Mouse (Mus musculus) fat pad, adult 2 months (tissue): ENCODE measurements around the gene Adh6a.
"Not testable (repeated sequence)": the region's sequence is repeated elsewhere in the genome, so short reads cannot be mapped to it uniquely, and the experiment has no call there.

Source experiments
- DNase-seq: peaks from one replicate; pipeline ENCODE4 v3.0.0-alpha.2; 2011; ENCODE audit warnings: low read depth, low spot score; ENCODE audit errors: extremely low read depth

Adh6a gene

GRCm38 (mm10) chr3:138316908-138317472 lies 3.9 kb downstream of the Adh6a start:
- no peak for DNase-seq

- DNase-seq: no peak
Observed at GRCm38 (mm10) chr3:138325001-138325400, 11.9 kb downstream of the Adh6a start.

- no peak for DNase-seq
Observed at GRCm38 (mm10) chr3:138325466-138325865, 12.4 kb downstream of the Adh6a start.

DNA sequence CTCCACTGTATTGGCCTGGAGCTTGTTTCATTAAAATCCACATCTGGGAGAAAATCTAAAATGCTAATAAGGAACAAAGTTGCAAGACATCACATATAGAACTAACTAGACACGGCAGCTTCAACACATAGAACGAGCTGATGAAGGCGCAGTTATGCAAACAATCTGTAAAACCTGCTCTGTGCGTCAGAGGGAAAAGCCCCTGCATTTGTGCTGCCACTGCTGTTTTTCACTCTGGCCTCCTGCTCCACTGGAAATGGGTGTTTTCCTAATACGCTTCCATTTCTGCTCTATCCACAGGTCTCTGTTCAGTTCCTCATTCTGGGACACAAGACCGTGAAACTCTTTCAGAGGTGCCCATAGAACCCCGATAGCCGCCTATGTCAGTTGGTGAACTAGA lies 20.8 kb downstream of the Adh6a start:
- no peak for DNase-seq

DNA sequence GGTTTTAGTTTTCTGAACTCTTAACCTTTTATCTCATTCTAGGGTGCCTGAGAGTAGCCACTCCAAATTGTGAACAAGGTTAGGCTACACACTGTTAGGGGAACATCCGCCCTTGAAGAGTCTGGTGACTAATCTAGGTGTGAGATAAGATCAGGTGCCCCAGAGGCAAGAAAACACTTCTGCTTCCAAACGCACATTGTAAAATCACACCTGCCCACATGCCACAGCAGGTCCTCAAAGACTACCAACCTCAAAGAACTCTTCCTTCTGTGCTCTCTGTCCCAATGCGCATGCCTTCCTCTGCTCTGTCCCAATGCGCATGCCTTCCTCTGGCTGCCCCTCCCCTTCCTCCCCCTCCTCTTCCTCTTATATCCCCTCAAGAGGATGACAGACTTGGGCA lies 21.2 kb downstream of the Adh6a start:
- peak; percentile 89 for DNase-seq

DNA sequence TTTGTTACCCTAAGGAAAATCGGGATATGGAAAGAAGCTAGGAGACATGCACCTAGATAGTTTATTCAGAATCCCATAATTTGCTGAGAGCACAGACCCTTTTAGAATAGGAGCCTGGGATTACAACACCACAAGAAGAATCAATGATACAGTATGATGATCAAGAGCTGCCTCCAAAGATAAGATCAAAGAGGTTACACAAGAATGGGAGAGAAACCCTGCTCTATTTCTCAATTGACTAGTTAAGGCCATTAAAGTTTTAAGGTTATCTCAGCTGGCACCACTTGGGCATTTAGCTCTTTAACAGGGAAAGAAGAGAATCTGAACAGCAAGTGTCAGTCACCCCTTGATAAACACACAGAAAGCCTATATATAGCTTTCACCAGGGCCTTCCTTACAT lies 22.5 kb downstream of the Adh6a start:
- no peak for DNase-seq

DNA sequence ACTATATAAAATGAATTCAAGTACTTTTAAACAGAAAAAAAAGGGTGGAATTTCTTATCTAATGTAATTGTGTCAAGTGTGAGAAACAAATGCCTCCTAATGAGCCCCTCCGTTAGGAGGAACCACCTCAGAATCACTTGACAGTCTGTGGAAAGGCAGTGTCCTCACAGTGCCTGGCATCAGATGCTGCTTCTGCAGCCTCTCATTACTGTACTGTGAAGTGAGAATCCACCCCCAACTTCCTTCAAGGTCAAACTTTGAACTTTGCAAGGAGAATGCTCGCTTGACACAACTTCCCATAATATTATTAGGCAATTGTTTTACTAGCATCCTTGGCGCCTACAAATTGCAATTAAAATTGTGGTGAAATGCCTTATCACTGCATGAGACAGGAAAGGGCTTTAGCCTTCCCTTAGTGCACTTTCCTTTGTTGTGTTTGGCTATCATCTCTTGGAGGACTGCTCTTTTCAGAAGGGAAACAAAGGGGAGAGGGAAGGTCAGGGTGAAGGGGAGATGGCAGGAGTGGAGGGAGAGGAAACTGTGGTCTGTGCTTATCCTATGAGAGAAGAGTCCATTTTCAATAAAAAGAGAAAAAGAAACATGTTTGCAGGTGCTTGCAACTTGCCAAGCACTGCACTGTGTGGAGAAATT lies 23.1 kb downstream of the Adh6a start:
- no peak for DNase-seq

DNA sequence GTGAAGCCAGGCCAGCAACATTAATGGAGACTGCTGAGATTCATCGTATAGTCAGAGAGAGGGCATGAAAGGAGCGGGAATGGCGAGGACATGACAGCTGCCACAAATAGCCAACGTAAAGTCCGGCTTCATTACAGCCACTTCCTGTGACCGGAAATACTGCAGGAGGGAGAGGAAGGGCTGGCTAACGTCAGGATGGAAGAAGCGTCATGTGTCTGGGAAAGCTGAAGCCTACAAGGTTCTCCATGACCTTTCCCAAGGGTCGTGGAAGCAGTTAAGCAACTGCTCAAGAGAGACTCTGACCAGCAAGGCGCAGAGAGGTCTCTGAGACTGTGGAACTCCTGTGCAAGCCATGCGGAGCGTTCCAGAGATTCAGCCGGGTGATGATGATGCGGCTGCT lies 28.4 kb downstream of the Adh6a start, which contains the start of gene Adh6b:
TSS of gene Adh6b (plus strand) at position 305 of the 400 bp plus-strand sequence.
- no peak for DNase-seq

- DNase-seq: no peak
Observed at GRCm38 (mm10) chr3:138347041-138347440, 34.0 kb downstream of the Adh6a start.

DNA sequence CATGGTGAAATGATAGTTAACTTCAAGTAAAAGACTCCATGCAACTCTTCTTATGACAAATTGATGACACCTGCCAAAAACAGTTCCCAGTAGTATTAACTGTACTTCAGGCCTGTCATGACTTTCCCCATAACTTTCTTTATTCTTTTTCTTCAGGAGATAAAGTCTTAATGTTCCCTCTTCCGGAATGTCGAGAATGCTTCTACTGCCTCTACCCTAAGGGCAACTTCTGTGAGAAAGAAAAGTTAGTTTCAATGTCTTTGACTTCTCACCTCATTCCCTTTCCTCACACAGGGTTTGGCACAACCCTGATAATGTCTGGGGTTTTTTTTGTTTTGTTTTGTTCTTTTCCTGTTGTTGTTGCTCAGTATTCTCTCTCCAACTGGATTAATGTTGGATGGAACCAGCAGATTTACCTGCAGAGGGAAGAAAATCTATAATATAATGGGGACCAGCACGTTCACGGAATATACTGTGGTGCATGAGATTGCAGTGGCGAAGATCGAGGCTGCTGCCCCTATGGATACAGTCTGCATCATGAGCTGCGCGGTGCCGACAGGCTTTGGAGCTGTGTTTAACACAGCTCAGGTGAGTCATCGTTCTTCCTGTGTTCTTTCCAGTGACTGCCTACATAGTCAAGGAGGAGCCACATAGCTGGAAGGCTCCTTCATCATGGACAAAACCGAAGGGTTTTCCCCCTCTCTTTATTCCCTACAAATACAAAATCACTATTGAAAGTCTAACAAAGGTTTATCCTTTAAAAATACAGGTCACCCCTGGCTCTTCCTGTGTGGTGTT lies 39.1 kb downstream of the Adh6a start:
- peak; percentile 69 for DNase-seq

GRCm38 (mm10) chr3:138358856-138359255 lies 45.8 kb downstream of the Adh6a start:
- no peak for DNase-seq

- no peak for DNase-seq
Observed at GRCm38 (mm10) chr3:138360721-138361120, 47.6 kb downstream of the Adh6a start.

GRCm38 (mm10) chr3:138362920-138363319 lies 49.8 kb downstream of the Adh6a start:
- no peak for DNase-seq

GRCm38 (mm10) chr3:138366181-138366580 lies 53.1 kb downstream of the Adh6a start:
- DNase-seq: no peak

DNA sequence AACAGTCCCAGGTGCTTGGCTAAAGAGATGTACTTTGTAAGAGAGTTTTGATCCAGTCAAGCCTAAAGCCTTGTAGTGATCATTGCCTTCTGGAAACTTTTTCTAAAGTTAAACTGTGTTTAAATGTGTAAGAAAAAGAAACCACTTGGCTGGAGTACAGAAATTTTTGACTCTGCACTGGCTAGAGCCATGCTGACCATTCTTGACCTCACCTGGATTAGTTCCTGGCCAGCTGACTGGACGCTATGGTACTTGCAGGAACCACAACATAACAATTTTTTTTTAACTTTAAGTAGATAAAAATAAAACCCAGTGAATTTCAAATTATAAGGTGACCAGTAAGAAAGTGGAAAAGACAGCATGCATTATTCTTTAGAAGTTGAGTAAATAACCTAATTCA lies 56.5 kb downstream of the Adh6a start:
- no peak for DNase-seq

DNA sequence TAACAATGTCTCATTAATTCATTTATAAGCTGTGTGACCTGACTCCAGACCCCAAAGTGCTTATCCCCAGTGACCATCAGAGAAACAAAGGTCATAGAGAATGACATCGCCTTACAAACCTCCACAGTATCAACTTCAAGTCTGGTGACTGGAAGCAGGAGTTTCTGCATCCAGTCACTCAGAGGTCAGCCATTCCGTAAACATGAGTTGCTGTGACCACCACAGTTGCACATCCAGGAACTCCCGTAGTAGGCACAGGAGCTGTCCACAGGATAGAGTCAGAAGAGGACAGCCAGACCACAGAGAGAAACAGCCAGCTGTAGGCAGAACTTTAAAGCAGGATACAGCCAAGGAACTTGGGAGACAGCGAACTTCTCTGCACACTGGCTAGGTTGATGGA lies 57.2 kb downstream of the Adh6a start:
- not testable (repeated sequence) for DNase-seq

DNA sequence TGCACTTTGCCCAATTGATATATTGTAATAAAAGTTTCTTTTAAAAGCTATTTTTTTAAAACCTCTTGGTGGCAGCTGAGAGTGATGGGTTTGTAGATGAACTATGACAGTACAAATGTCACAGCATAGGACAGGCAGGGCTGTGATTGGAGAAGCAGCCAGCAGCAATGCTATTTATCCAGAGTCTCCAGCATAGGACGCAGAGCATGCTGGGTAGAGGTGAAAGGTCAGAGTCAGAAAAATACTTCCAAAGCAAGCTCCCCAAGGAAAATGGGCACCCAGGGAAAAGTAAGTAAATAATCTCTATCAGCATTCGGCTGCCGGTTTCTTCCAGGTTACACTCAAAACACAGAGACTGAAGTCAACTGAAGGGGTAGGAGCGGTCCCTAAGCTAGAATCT lies 60.8 kb downstream of the Adh6a start:
- no peak for DNase-seq

- DNase-seq: no peak
Observed at GRCm38 (mm10) chr3:138375148-138375547, 62.1 kb downstream of the Adh6a start.
